Mouse (Mus musculus) liver, embryonic 16.5 days (tissue): ENCODE measurements around the gene Serpina1d. TPM values are rescaled to one million over a fixed set of nuclear protein-coding genes. Genes with fewer than 3 reads are reported as not detected.

Experiments
- polyA plus RNA-seq: library from polyadenylated mRNA; unstranded; fragments of >200 nt; fragmentation: Nextera tagmentation; extraction: Ambion mirVana; gene quantifications from 2 replicates; pipeline ENCODE4 v1.2.1, GENCODE M21; 2015

Gene Serpina1d
- polyA plus RNA-seq, 1 experiment from 2014 or later = 660 TPM

Other genes starting within 250 kb of the Serpina1d start
- gene Ppp4r4, start 241.3 kb downstream of the Serpina1d start, polyA plus RNA-seq = 1.5 and 1.6 TPM in 2 replicates
- gene Serpina10, start 142.1 kb downstream of the Serpina1d start, polyA plus RNA-seq = 47.0 and 51.0 TPM in 2 replicates
- 1,299 and 1,398 TPM in 2 replicates for gene Serpina6, start 116.4 kb downstream of the Serpina1d start, polyA plus RNA-seq
- gene Serpina16, start 97.5 kb downstream of the Serpina1d start, polyA plus RNA-seq = 0.07 and 0.12 TPM in 2 replicates
- 0.06 TPM in 2 replicates for gene Serpina1f, start 78.1 kb downstream of the Serpina1d start, polyA plus RNA-seq
- 1,316 and 1,448 TPM in 2 replicates for gene Serpina1b, start 56.8 kb upstream of the Serpina1d start, polyA plus RNA-seq
- 1,052 and 1,237 TPM in 2 replicates for gene Serpina1a, start 90.0 kb upstream of the Serpina1d start, polyA plus RNA-seq
- 574 and 660 TPM in 2 replicates for gene Serpina1c, start 131.3 kb upstream of the Serpina1d start, polyA plus RNA-seq
- gene Serpina1e, start 185.4 kb upstream of the Serpina1d start, polyA plus RNA-seq = 582 and 639 TPM in 2 replicates
- gene Serpina11, start 216.4 kb upstream of the Serpina1d start, polyA plus RNA-seq = 23.6 and 23.7 TPM in 2 replicates
- gene Serpina9, start 240.2 kb upstream of the Serpina1d start, polyA plus RNA-seq = not detected in 2 replicates